Mouse (Mus musculus): ENCODE results near the gene Itga7.
A peak's percentile ranks its signal among the peaks of the same experiment; 100 is the strongest.

GRCm38 (mm10) chr10:128980644-128981365, 47.2 kb downstream of the Itga7 start:
- TF ChIP-seq CTCF (conservative IDR thresholded peaks at IDR 0.05; ENCODE audit: low read length) (no peak), POU5F1 (IDR thresholded peaks at IDR 0.05; ENCODE audit: borderline replicate concordance, low read length) (no peak), NANOG (IDR thresholded peaks at IDR 0.05; ENCODE audit: borderline replicate concordance, low read length) (peak; percentile 22; the same call in 1 of the 2 replicates)
